Mouse (Mus musculus) layer of hippocampus, adult 2 months (tissue): Measurements from ENCODE around the gene Gnb5. TPM values are rescaled to one million over a fixed set of nuclear protein-coding genes. Genes with fewer than 3 reads are reported as not detected.

Source experiments
- DNase-seq, 2 experiments: peaks; one replicate each; pipeline ENCODE4 v3.0.0; 2022; ENCODE audit warnings: low spot score in 2 of 2
- H3K27ac ChIP-seq: fragments of 200-600 bp; 2 replicates; pipeline ENCODE4 v1.8.1; 2022
- H3K4me3 ChIP-seq: fragments of 200-600 bp; 2 replicates; pipeline ENCODE4 v1.8.1; 2022; ENCODE audit warnings: mild to moderate bottlenecking
- CTCF ChIP-seq: fragments of 200-600 bp; conservative IDR thresholded peaks from 2 replicates; pipeline ENCODE4 v1.8.1; 2022; ENCODE audit warnings: antibody characterized with exemption, mild to moderate bottlenecking, moderate library complexity
- total RNA-seq, 2 experiments: library from RNA; stranded (reverse); gene quantifications; 2 replicates each; pipeline ENCODE4 v1.2.3; 2021

Gene Gnb5
- total RNA-seq, 2 experiments from 2014 or later = 125 to 127 TPM

DNA sequence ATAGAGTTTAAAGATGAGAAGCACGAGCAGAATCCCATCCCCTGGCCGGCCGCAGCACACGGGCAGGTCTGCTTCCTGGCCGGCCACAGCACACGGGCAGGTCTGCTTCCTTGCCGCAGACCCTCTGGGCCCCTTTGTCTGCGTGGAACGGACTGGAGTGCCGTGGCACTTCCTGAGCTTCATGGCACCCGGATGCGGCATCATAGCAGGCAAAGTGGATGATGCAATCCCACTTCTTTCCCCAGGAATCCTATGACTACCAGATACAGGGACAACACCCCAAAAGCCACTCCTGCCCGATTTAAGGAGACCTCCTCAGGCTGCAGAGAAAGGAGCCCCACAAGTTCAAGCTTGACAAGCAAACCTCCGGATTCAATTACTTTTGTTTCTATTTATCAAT, 76.7 kb downstream of the Gnb5 start:
- TF ChIP-seq CTCF = no peak
- no peak for DNase-seq
- H3K27ac ChIP-seq = no peak overlapping the region

DNA sequence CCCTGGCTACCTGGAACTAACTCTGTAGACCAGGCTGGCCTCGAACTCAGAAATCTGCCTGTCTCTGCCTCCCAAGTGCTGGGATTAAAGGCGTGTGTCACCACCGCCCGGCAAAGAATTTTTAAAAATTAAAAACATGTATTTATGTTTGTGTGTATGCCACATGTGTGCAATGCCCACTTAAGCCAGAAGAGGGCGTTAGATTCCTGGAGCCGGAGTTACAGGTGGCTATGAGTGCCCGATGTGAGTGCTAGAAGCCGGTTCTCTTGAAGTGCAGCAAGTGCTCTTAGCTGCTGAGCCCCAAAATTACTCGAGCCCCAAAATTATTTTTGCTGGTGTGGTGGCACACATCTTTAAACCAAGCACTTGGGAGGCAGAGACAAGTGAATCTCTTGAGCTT, 77.7 kb downstream of the Gnb5 start:
- no peak for DNase-seq
- H3K4me3 ChIP-seq = no peak overlapping the region

More for the DNA sequence above, 76.7 kb downstream of the Gnb5 start:
- no peak overlapping the region for H3K4me3 ChIP-seq

DNA sequence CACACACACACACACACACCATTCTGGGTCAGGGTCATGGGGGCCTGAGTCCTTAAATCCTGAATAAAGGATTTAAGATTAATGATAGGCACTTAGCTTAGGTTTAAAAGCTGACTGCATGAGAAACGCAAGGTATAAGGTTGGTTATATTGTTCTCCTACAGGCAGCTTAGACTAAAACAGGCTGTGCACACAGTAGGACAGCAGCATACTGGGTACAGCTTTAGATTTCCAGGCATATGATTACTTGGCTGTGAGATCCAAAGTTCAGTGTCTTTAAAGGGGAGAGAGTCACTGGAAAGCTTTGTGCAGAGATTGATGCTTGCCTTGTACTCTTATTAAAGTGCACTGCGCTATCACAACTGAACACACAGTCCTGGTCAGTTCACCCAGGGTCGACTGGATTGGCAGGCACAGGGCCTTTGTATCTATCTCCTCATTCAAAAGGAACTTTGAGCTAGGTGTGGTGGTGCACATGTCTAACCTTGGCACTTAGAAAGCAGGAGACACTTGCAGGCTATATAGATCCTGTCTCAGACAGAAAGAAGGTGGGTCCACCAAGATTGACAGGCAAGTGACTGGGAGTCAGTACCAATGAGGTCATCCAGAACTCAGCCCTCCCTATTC, 78.4 kb downstream of the Gnb5 start:
- no peak for DNase-seq
- H3K4me3 ChIP-seq = no peak overlapping the region
- no peak overlapping the region for H3K27ac ChIP-seq
- no peak for TF ChIP-seq CTCF

More for the DNA sequence above, 77.7 kb downstream of the Gnb5 start:
- peak; percentile 56 for TF ChIP-seq CTCF
- H3K27ac ChIP-seq = no peak overlapping the region

DNA sequence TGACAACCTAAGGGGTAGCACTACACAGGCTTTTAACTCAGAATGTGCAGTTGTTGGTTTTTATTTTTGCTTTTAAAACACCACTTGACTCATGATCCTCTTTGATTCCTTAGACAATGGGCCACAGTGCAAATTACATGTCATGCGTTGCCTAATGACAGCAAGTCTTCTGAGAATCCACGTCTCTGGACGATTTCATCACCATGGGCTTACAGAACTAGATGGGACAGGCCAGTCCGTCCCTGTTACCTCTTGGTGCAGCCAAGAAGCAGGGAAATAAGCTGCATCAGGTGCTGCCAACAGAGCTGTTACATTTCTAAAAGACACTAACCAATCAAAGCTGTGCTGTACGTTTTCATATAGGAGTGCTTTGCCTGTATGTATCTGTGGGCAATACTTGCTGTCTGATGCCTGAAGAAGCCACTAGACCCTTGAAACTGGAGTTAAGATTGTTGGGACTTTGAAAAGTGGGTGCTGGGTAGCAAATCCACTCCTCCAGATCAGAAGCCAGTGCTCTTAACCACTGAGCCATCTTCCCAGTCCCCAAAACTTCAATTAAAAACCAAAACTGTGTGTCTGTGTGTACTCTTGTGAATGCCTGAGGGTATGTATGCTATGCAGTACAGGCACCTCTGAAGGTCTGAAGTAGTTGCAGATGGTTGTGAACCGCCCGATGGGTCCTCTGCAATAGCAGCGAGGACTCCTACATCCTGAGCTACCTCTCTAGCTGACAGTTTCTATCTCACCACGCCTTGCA, 79.3 kb downstream of the Gnb5 start:
- no peak overlapping the region for H3K4me3 ChIP-seq
- no peak overlapping the region for H3K27ac ChIP-seq
- no peak for DNase-seq
- TF ChIP-seq CTCF = no peak

DNA sequence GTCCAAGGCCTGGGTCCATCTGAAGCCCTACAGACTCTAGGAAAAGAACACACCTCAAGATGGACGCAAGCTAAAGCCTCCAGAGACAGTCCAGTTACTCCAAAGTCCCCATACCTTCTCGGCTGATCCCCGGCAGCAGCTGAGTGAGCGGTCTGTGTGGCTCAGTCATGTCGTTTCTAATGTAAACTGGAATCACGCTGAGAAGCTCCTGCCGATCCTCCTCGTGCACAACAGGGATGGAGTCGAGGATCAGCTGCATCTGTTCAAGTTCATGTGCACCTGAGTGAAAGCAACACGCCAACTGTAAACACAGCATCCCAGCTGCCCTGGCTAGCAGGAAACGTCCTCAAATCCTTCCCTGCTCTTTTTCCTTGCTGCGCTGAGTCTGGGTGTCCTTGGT, 87.2 kb downstream of the Gnb5 start:
- TF ChIP-seq CTCF = no peak
- H3K27ac ChIP-seq = no peak overlapping the region
- H3K4me3 ChIP-seq = no peak overlapping the region
- DNase-seq = no peak

Other genes with a start within 250 kb of the Gnb5 start
- gene Myo5a, start 235.3 kb upstream of the Gnb5 start, total RNA-seq = 100 to 1,000 TPM; 201 to 210 TPM
- gene Myo5c, start 74.3 kb upstream of the Gnb5 start, total RNA-seq = under 1 TPM; 0.59 to 0.81 TPM
- not detected for gene Bcl2l10, start 41.5 kb downstream of the Gnb5 start, total RNA-seq
- 10 to 100 TPM; 23.5 to 24.8 TPM for gene Mapk6, start 103.7 kb downstream of the Gnb5 start, total RNA-seq
- 10 to 100 TPM; 24.1 to 24.3 TPM for gene Leo1, start 135.2 kb downstream of the Gnb5 start, total RNA-seq